Comparison of ENCODE assay signal across 8 mouse cellular contexts in genomic region chr11:117627746-117628311, GRCm38 (mm10). TPM values are rescaled to one million over a fixed set of nuclear protein-coding genes. Genes with fewer than 3 reads are reported as not detected.
DNase-seq lines count a peak whose midpoint lies in the region; ATAC-seq and TF ChIP-seq lines count a peak whose summit lies in the region.

No protein-coding gene starts in this region.

- H3K9ac ChIP-seq in intestine, embryonic 14.5 days (ENCODE audit: low read length): no peak overlapping the region
- H3K9ac ChIP-seq in intestine, embryonic 16.5 days (ENCODE audit: low read depth, low read length): no peak overlapping the region
- peak overlapping the region; percentile 36; the same call in 1 of the 2 replicates for H3K9ac ChIP-seq in hindbrain, embryonic 11.5 days (ENCODE audit: low read depth, low read length)
- H3K9ac ChIP-seq in neural tube, embryonic 12.5 days: peak overlapping the region; percentile 41

- WGBS in intestine, embryonic 14.5 days: 28% methylated on average over 9 of the region's 9 CpGs
- 22% methylated on average over 9 of the region's 9 CpGs for WGBS in intestine, embryonic 16.5 days
- 8% methylated on average over 8 of the region's 9 CpGs for WGBS in hindbrain, embryonic 11.5 days
- WGBS in neural tube, embryonic 12.5 days: 7% methylated on average over 9 of the region's 9 CpGs

- H3K27me3 ChIP-seq in intestine, embryonic 14.5 days (replicated peaks; ENCODE audit: control insufficient read depth, insufficient read depth, low read length): 0 out of 2 replicates have a peak, but pooled peaks cover 17% of the 10 kb centered on the region
- H3K27me3 ChIP-seq in intestine, embryonic 16.5 days (replicated peaks; ENCODE audit: control insufficient read depth, insufficient read depth, low read length): no peaks in the 10 kb centered on the region; the same call in 1 of the 2 replicates
- peaks cover 6% of the 10 kb centered on the region; the same call in 1 of the 2 replicates for H3K27me3 ChIP-seq in hindbrain, embryonic 11.5 days (ENCODE audit: control insufficient read depth, insufficient read depth, low read length)
- no peaks in the 10 kb centered on the region for H3K27me3 ChIP-seq in neural tube, embryonic 12.5 days (replicated peaks)

- H3K4me3 ChIP-seq in intestine, embryonic 14.5 days (ENCODE audit: low read depth, low read length): no peak overlapping the region
- no peak overlapping the region for H3K4me3 ChIP-seq in intestine, embryonic 16.5 days (ENCODE audit: low read length)
- H3K4me3 ChIP-seq in cortical plate, adult 2 months (ENCODE audit: insufficient read depth, low read length): peak overlapping the region; percentile 49
- H3K4me3 ChIP-seq in hindbrain, embryonic 11.5 days (ENCODE audit: low read depth, low read length): no peak overlapping the region
- H3K4me3 ChIP-seq in neural tube, embryonic 12.5 days: no peak overlapping the region

- no peaks in the 10 kb centered on the region for H3K9me3 ChIP-seq in intestine, embryonic 14.5 days (ENCODE audit: control insufficient read depth, low read length)
- H3K9me3 ChIP-seq in intestine, embryonic 16.5 days (ENCODE audit: control insufficient read depth, low read length): no peaks in the 10 kb centered on the region
- H3K9me3 ChIP-seq in hindbrain, embryonic 11.5 days (ENCODE audit: control insufficient read depth, low read length): no peaks in the 10 kb centered on the region
- H3K9me3 ChIP-seq in neural tube, embryonic 12.5 days: no peaks in the 10 kb centered on the region

- no peak for ATAC-seq in intestine, embryonic 14.5 days (replicated peaks; ENCODE audit: low FRiP score, low TSS enrichment, low read depth)
- ATAC-seq in intestine, embryonic 16.5 days: no peak
- no peak; the same call in 1 of the 2 replicates for ATAC-seq in hindbrain, embryonic 11.5 days (ENCODE audit: low FRiP score)
- ATAC-seq in neural tube, embryonic 12.5 days (ENCODE audit: low FRiP score, low read depth): peak; percentile 76

- H3K27ac ChIP-seq in intestine, embryonic 14.5 days (ENCODE audit: low read depth): 0 out of 2 replicates have a peak overlapping the region, but pooled peaks have one; percentile 38
- no peak overlapping the region for H3K27ac ChIP-seq in intestine, embryonic 16.5 days (ENCODE audit: low read length)
- H3K27ac ChIP-seq in cortical plate, adult 2 months (ENCODE audit: insufficient read depth, low read length): peak overlapping the region; percentile 32
- peak overlapping the region; percentile 82 for H3K27ac ChIP-seq in hindbrain, embryonic 11.5 days (ENCODE audit: low read depth, low read length)
- peak overlapping the region; percentile 75 for H3K27ac ChIP-seq in neural tube, embryonic 12.5 days

- no peak for TF ChIP-seq CTCF in cortical plate, adult 2 months (IDR thresholded peaks at IDR 0.05; ENCODE audit: extremely low read depth, insufficient read depth, low read length)

- no peaks in the 10 kb centered on the region for H3K36me3 ChIP-seq in intestine, embryonic 14.5 days (ENCODE audit: control insufficient read depth, insufficient read depth, low read length)
- no peaks in the 10 kb centered on the region for H3K36me3 ChIP-seq in intestine, embryonic 16.5 days (ENCODE audit: control insufficient read depth, insufficient read depth, low read length)
- H3K36me3 ChIP-seq in hindbrain, embryonic 11.5 days (ENCODE audit: control insufficient read depth, insufficient read depth, low read length): no peaks in the 10 kb centered on the region
- H3K36me3 ChIP-seq in neural tube, embryonic 12.5 days: no peaks in the 10 kb centered on the region

- no peak for TF ChIP-seq POLR2A in cortical plate, adult 2 months (IDR thresholded peaks at IDR 0.05; ENCODE audit: extremely low read depth, insufficient read depth, low read length)

- DNase-seq in intestine, embryonic 14.5 days (ENCODE audit: low spot score): no peak
- DNase-seq in hindbrain, embryonic 11.5 days (ENCODE audit: low spot score): no peak
- DNase-seq in spleen, postnatal 14 days (ENCODE audit: low spot score in 2 of 2): no peak
- DNase-seq in spleen, adult 18-20 months: no peak
- DNase-seq in layer of hippocampus, adult 11-12 months (ENCODE audit: low spot score): no peak

- no peak overlapping the region for H3K4me2 ChIP-seq in intestine, embryonic 14.5 days (ENCODE audit: low read length)
- no peak overlapping the region for H3K4me2 ChIP-seq in intestine, embryonic 16.5 days (ENCODE audit: low read depth, low read length)
- H3K4me2 ChIP-seq in hindbrain, embryonic 11.5 days (replicated peaks; ENCODE audit: low read depth, low read length): peak overlapping the region; percentile 18; the same call in 1 of the 2 replicates
- peak overlapping the region; percentile 12 for H3K4me2 ChIP-seq in neural tube, embryonic 12.5 days (replicated peaks)

- peaks cover 25% of the 10 kb centered on the region for H3K4me1 ChIP-seq in intestine, embryonic 14.5 days (replicated peaks; ENCODE audit: control insufficient read depth, insufficient read depth, low read length)
- no peaks in the 10 kb centered on the region for H3K4me1 ChIP-seq in intestine, embryonic 16.5 days (ENCODE audit: control insufficient read depth, insufficient read depth, low read length)
- H3K4me1 ChIP-seq in cortical plate, adult 2 months (ENCODE audit: control insufficient read depth, insufficient read depth, low read length): peaks cover 6% of the 10 kb centered on the region; the same call in 1 of the 2 replicates
- H3K4me1 ChIP-seq in hindbrain, embryonic 11.5 days (replicated peaks; ENCODE audit: control insufficient read depth, insufficient read depth, low read length): peaks cover 4% of the 10 kb centered on the region; the same call in 1 of the 2 replicates
- peaks cover 25% of the 10 kb centered on the region for H3K4me1 ChIP-seq in neural tube, embryonic 12.5 days

RNA-seq across cellular contexts. Expression of gene Tnrc6c, which starts 26.3 kb away (rescaled TPM):
- polyA plus RNA-seq in intestine, embryonic 14.5 days (2014; fragmentation: Nextera tagmentation; extraction: Ambion mirVana): 12.6 and 13.8 TPM in 2 replicates
- 6.6 and 6.8 TPM in 2 replicates for polyA plus RNA-seq in intestine, embryonic 16.5 days (2015; fragmentation: Nextera tagmentation; extraction: Ambion mirVana)
- 46.9 and 54.7 TPM in 2 replicates for polyA plus RNA-seq in cortical plate, adult 2 months (2012; rRNA removed)
- 17.0 and 20.6 TPM in 2 replicates for polyA plus RNA-seq in hindbrain, embryonic 11.5 days (2014; fragmentation: Nextera tagmentation; extraction: Ambion mirVana)
- polyA plus RNA-seq in neural tube, embryonic 12.5 days (2016; fragmentation: Nextera tagmentation; extraction: Ambion mirVana): 25.0 and 26.6 TPM in 2 replicates

Comparison
In these comparisons a context has a peak if more than half of its experiments do, and no peak if none do; other contexts are left out.
1. H3K4me2 ChIP-seq: peak in hindbrain, embryonic 11.5 days (single experiment) and neural tube, embryonic 12.5 days (single experiment); none in intestine, embryonic 14.5 days (single experiment) and intestine, embryonic 16.5 days (single experiment).
2. H3K9ac ChIP-seq: peak in hindbrain, embryonic 11.5 days (single experiment) and neural tube, embryonic 12.5 days (single experiment); none in intestine, embryonic 14.5 days (single experiment) and intestine, embryonic 16.5 days (single experiment).